Mouse (Mus musculus) heart, embryonic 16.5 days (tissue): ENCODE measurements at regions not wholly inside any gene's neighbourhood (a gene's known extent, or its start where the extent isn't known, plus 50 kb on each side); places are given as distances from the start of the nearest gene placed in this dataset.
A peak's percentile ranks its signal among the peaks of the same experiment; 100 is the strongest.

ENCODE experiments used
- ATAC-seq: fragments of 200-750 bp; cut with Nextera tagmentation; replicated peaks from 2 replicates; pipeline ENCODE4 v1.8.0; 2017; ENCODE audit warnings: moderate number of reproducible peaks; ENCODE audit not compliant: insufficient read depth, low FRiP score; ENCODE audit errors: extremely low read depth
- H3K27ac ChIP-seq: fragments of 300-500 bp; sonication (generic); 2 replicates; pipeline ENCODE4 v1.5.1; 2014; ENCODE audit warnings: mild to moderate bottlenecking, low read length, control low read depth, moderate library complexity
- H3K27me3 ChIP-seq: fragments of 300-500 bp; sonication (generic); 2 replicates; pipeline ENCODE4 v1.6.1; 2014; ENCODE audit warnings: low read length, mixed read lengths; ENCODE audit not compliant: control insufficient read depth, insufficient read depth
- H3K36me3 ChIP-seq: fragments of 300-500 bp; sonication (generic); 2 replicates; pipeline ENCODE4 v1.6.1; 2014; ENCODE audit not compliant: control insufficient read depth, insufficient read depth
- H3K4me1 ChIP-seq: fragments of 300-500 bp; sonication (generic); 2 replicates; pipeline ENCODE4 v1.6.1; 2014; ENCODE audit warnings: low read length, mixed read lengths; ENCODE audit not compliant: control insufficient read depth, insufficient read depth
- H3K4me2 ChIP-seq: fragments of 300-500 bp; sonication (generic); 2 replicates; pipeline ENCODE4 v1.6.1; 2014; ENCODE audit warnings: low read depth, mild to moderate bottlenecking, control low read depth, low read length
- H3K4me3 ChIP-seq: fragments of 300-500 bp; sonication (generic); 2 replicates; pipeline ENCODE4 v1.5.1; 2014; ENCODE audit warnings: mild to moderate bottlenecking, control low read depth, low read length
- H3K9ac ChIP-seq: fragments of 300-500 bp; sonication (generic); 2 replicates; pipeline ENCODE4 v1.6.1; 2014; ENCODE audit warnings: low read length, control low read depth
- H3K9me3 ChIP-seq: fragments of 300-500 bp; sonication (generic); replicated peaks from 2 replicates; pipeline ENCODE4 v1.6.1; 2016; ENCODE audit warnings: low read length; ENCODE audit not compliant: control insufficient read depth
- WGBS: fragments of 180-500 bp; shearing (Covaris S2); extraction: QIAGEN DNeasy Blood & Tissue Kit; methylation state at CpG from one replicate; pipeline ENCODE4 v1.1.7; 2014; 5-methylcytosine and 5-hydroxymethylcytosine counted together

DNA sequence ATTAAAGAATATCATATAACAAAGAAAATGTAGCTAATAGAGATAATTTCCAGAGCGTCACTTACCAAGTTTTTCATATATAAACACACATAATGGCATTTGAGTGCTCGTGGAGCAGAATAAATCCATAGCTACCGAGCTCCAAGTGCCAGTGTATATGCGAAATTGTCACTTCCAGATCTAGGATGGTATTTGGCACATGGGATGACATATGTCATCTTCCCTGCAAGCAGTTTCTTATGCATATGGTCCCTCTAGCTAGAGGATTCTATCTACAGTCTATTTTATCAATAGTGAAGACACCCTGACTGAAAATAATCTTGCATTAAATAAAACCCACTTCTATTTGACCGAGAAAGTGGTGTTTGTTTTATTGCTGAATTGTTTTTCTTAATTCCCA lies 109.6 kb upstream of the Cdh6 start:
- H3K27me3 ChIP-seq: no peaks in the 10 kb centered on the region
- H3K9me3 ChIP-seq: no peaks in the 10 kb centered on the region
- no peak overlapping the region for H3K27ac ChIP-seq
- ATAC-seq: no peak
- 84% methylated on average over 5 of the region's 5 CpGs for WGBS
- no peaks in the 10 kb centered on the region for H3K36me3 ChIP-seq
- H3K4me2 ChIP-seq: no peak overlapping the region
- no peak overlapping the region for H3K4me3 ChIP-seq
- H3K9ac ChIP-seq: no peak overlapping the region
- peaks cover 9% of the 10 kb centered on the region for H3K4me1 ChIP-seq

DNA sequence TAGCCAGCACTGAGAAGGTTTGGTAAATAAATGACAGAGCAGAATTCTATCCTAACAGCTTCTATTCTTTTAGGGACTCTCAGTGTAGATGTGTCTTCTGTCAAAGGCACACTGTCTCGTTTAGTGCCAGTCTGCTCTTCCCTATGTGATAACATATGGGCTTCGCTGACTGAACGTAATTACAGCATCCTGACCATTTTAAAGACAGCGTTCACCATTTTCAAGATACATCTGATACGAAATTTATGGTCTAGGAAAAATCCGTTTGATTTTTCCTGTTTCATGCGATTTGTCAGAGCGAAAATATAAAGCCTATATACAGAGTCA lies 103.4 kb upstream of the Cdh6 start:
- no peaks in the 10 kb centered on the region for H3K27me3 ChIP-seq
- no peaks in the 10 kb centered on the region for H3K9me3 ChIP-seq
- H3K9ac ChIP-seq: no peak overlapping the region
- no peak overlapping the region for H3K27ac ChIP-seq
- ATAC-seq: no peak
- H3K4me3 ChIP-seq: no peak overlapping the region
- 86% methylated on average over 8 of the region's 8 CpGs for WGBS
- no peaks in the 10 kb centered on the region for H3K36me3 ChIP-seq
- peaks cover 5% of the 10 kb centered on the region; the same call in 1 of the 2 replicates for H3K4me1 ChIP-seq
- no peak overlapping the region for H3K4me2 ChIP-seq

DNA sequence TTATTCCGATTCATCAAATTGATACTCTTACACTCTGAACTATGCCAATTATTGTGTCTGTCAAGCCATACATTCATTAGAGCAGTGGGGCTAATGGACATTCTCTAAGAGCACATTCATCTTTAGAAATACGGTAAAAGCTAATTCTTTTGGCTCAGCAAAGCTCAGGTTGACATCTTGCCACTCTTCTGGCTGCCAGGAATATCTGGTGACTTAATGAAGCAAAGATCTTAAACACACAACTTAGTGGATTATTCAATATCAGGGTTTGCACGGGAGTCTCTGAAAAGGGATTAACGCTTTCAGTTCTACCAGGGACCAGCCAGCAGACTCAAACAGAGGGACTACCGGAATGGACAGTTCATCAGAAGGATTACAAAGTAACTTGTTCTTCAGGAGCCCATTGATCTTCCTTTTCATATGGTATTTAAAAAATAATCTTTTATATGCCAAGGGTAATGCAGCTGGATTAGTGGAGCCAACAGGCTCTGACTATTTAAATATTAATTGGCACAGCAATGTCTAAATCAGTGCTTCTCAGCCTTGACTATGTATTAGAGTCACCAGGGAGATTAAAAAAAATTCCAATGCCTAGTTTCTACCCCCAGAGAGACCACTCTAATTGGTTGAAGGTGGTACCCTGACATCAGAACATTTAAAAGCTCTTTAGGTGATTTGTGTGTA lies 102.9 kb upstream of the Cdh6 start:
- Histone ChIP-seq H3K9me3 (no peaks in the 10 kb centered on the region), H3K4me3 (no peak overlapping the region), H3K27ac (no peak overlapping the region), H3K27me3 (no peaks in the 10 kb centered on the region), H3K36me3 (no peaks in the 10 kb centered on the region), H3K9ac (no peak overlapping the region), H3K4me2 (no peak overlapping the region), H3K4me1 (peaks cover 5% of the 10 kb centered on the region; the same call in 1 of the 2 replicates)
- WGBS: 61% methylated on average over 5 of the region's 5 CpGs
- no peak for ATAC-seq

DNA sequence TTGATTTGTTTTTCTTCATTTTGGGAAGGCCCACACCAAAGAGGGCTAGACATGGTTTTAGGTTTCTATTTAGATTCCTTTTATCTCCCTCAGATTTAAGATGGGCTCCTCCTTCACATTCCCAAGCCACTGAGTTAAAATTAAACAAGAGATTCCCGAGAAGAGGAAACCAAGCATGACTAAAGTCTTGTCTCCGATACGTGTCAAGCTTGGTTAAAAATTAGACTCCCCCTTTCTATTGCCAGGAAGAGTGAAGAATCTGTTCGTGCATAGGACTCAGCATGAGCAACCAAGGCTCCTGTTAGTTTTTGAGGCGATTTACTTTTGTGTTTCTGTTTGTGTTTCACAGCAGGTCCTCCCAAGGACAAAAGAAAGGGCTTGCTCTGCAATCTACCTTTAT lies 101.9 kb upstream of the Cdh6 start:
- Histone ChIP-seq H3K27me3 (no peaks in the 10 kb centered on the region), H3K36me3 (no peaks in the 10 kb centered on the region), H3K9ac (no peak overlapping the region), H3K9me3 (no peaks in the 10 kb centered on the region), H3K27ac (no peak overlapping the region), H3K4me2 (no peak overlapping the region), H3K4me3 (no peak overlapping the region), H3K4me1 (peaks cover 5% of the 10 kb centered on the region; the same call in 1 of the 2 replicates)
- no peak for ATAC-seq
- 28% methylated on average over 5 of the region's 5 CpGs for WGBS

DNA sequence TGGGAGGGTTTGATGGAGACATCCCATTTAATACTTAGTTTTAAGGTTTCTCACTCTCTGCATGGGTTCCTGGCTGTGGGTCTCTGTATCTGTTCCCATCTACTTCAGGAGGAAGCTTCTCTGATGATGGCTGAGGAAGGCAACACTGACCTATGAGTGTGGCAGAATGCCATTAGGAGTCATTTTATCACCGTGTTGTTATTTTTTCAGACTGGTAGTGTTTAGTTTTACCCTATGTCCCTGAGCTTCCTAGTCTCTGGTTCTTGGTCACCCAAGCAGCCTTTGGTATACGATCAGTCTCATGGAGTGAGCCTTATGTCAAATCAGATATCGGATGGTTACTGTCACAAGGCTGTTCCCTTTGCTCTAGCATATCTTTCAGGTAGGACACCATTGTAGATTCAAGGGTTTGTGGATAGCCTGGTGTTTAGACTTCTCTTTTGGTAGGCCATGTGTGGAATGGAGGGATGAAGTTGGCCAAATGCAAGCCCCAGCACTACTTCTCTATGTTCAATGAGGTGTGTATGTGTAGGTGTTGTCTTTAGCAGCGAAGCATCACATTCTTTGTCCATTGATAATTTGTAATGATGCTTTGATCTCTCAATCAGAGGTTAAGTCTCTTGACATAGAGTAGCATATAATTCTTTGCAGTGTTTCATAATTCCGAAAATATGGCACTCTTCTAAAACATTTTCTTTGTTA lies 101.0 kb upstream of the Cdh6 start:
- Histone ChIP-seq H3K4me3 (no peak overlapping the region), H3K4me2 (no peak overlapping the region), H3K9ac (no peak overlapping the region), H3K27me3 (no peaks in the 10 kb centered on the region), H3K36me3 (no peaks in the 10 kb centered on the region), H3K4me1 (peaks cover 5% of the 10 kb centered on the region; the same call in 1 of the 2 replicates), H3K9me3 (no peaks in the 10 kb centered on the region), H3K27ac (no peak overlapping the region)
- no peak for ATAC-seq
- 82% methylated on average over 5 of the region's 5 CpGs for WGBS

DNA sequence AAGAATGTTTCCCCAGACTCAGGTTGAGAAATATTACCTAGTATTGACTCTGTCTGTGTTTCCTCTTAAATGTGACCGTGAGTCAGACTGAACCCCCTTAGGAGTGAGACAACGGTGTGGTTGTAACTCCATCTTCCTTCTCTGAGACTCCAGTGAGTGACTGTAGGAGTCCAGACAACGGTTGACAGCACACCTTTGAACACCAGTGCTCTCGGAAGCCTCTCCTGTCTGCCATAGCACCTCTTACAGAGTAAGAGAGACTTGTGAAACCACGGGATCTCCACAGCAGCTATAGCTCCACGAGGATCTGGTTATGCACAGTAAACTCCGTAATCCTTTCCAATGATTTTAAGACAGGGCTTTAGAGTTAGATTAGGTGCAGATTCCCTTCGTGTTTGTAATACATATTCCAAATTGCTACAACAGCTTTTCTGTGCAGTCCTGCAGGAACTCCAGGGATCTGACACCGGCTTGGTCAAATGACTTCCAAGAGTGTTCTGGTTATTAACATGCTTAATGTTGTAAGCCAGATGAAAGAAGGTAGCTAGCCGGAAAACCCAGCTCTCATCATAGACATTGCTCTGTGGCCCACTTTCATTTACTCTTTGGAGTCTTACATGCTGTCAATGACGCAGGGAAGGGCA lies 72.7 kb upstream of the Cdh6 start:
- Histone ChIP-seq H3K27me3 (no peaks in the 10 kb centered on the region), H3K27ac (no peak overlapping the region), H3K9me3 (no peaks in the 10 kb centered on the region), H3K4me2 (no peak overlapping the region), H3K36me3 (no peaks in the 10 kb centered on the region), H3K4me1 (no peaks in the 10 kb centered on the region), H3K9ac (no peak overlapping the region), H3K4me3 (no peak overlapping the region)
- 86% methylated on average over 11 of the region's 11 CpGs for WGBS
- ATAC-seq: no peak

DNA sequence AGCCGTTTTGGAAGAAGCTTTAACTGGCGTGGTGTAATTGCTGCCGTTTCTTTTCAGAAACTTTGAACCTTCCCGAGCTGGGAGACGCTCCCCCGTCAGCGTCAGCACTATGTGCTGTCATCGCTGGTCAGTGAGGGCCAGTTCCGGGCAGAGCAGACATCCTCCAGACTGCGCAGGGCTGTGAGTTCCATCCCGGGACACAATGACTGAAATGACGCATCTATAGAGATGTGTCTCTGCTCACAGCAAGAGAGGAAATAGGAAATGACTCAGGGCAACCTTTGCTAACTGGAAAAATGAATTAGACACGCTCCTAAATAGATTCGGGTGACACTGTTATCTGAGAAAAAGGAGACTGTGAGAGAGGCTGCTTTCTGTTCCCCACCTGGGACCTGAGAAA lies 70.8 kb upstream of the Cdh6 start:
- 14% methylated on average over 14 of the region's 14 CpGs for WGBS
- Histone ChIP-seq H3K9me3 (no peaks in the 10 kb centered on the region), H3K4me2 (peak overlapping the region; percentile 60), H3K36me3 (no peaks in the 10 kb centered on the region), H3K27ac (no peak overlapping the region), H3K27me3 (no peaks in the 10 kb centered on the region), H3K4me3 (peak overlapping the region; percentile 20), H3K4me1 (no peaks in the 10 kb centered on the region), H3K9ac (peak overlapping the region; percentile 43; the same call in 1 of the 2 replicates)
- peak; percentile 76 for ATAC-seq

DNA sequence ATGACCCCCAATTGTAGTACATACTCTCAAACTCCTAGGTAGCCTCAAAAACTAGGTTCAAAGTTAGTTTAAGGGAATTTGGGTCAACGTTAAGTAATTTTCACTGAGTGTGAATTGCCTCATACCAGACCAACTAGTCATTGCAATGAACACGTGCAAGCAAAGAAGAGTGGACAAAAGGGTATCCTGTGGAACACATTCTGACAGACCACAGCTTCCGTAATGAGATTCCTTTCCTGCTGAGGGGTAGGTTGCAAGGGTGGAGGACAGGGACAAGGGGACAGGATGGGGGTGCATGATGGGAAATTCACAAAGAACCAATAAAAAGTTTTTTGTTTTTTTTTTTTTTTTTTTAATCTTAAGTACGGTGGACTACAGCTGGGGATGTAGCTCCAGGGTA lies 70.1 kb upstream of the Cdh6 start:
- H3K9me3 ChIP-seq: no peaks in the 10 kb centered on the region
- H3K27ac ChIP-seq: no peak overlapping the region
- no peak overlapping the region for H3K4me3 ChIP-seq
- ATAC-seq: no peak
- no peak overlapping the region for H3K9ac ChIP-seq
- H3K27me3 ChIP-seq: no peaks in the 10 kb centered on the region
- H3K36me3 ChIP-seq: no peaks in the 10 kb centered on the region
- H3K4me2 ChIP-seq: no peak overlapping the region
- no peaks in the 10 kb centered on the region for H3K4me1 ChIP-seq
- WGBS: 76% methylated on average over 4 of the region's 4 CpGs

DNA sequence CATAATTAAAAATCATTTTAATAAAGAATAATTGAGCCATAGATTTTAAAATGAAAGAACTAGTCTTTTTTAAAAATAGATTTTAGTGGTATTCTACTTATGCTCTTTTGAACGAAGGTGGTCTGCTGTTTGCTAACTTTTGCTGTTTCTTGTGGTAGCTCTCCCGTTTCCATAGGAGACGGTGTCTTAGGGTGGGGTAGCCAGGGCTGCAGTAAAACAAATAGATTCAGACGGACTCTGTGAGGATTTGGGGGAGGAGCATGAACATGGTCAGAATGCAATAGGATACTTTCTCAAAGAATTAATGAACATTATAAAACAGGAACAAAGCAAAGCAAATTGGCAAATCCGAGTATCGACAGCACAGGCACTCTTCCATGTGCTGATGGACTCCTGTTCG lies 67.5 kb upstream of the Cdh6 start:
- H3K4me1 ChIP-seq: no peaks in the 10 kb centered on the region
- no peaks in the 10 kb centered on the region for H3K36me3 ChIP-seq
- H3K9me3 ChIP-seq: no peaks in the 10 kb centered on the region
- H3K4me2 ChIP-seq: no peak overlapping the region
- no peak overlapping the region for H3K27ac ChIP-seq
- no peak overlapping the region for H3K4me3 ChIP-seq
- no peaks in the 10 kb centered on the region for H3K27me3 ChIP-seq
- ATAC-seq: no peak
- 74% methylated on average over 7 of the region's 7 CpGs for WGBS
- H3K9ac ChIP-seq: no peak overlapping the region
